Comparison of ENCODE assay signal across 14 mouse cellular contexts in genomic region chr6:122654301-122654700, GRCm38 (mm10). TPM values are rescaled to one million over a fixed set of nuclear protein-coding genes. Genes with fewer than 3 reads are reported as not detected.
DNase-seq lines count a peak whose midpoint lies in the region; ATAC-seq lines count a peak whose summit lies in the region.
"Had no signal": no experiment of that assay in that cellular context is flagged by ENCODE, and none has a peak within 500 bp of the region (broad histone marks: within the 10 kb centered on the region; RNA-seq: fewer than 3 reads in every experiment).

No protein-coding gene starts in this region.

- H3K4me1 ChIP-seq in brown adipose tissue, adult 24 weeks (ENCODE audit: control insufficient read depth, insufficient read depth, insufficient read length, low read length), result no peaks in the 10 kb centered on the region
- H3K4me1 ChIP-seq: hindbrain, embryonic 12.5 days; lung, embryonic 15.5 days had no signal

- no peak overlapping the region for H3K4me3 ChIP-seq in brown adipose tissue, adult 24 weeks (ENCODE audit: insufficient read depth, low read depth, low read length)
- H3K4me3 ChIP-seq: erythroblast, embryonic 14.5 days; hindbrain, embryonic 12.5 days; left cerebral cortex, adult 2 months; lung, embryonic 15.5 days had no signal

- no peak for ATAC-seq in activated CD4-positive, CD25-positive, alpha-beta regulatory T cell, adult 4 months

- peak; percentile 19 for DNase-seq in spleen, adult 12 weeks (ENCODE audit: low spot score)
- no peak for DNase-seq in spleen, postnatal 10 days (ENCODE audit: low spot score in 2 of 2)
- peak; percentile 41 for DNase-seq in lung, postnatal 25 days (ENCODE audit: low spot score)
- no peak for DNase-seq in left cerebral cortex, adult 9 months (ENCODE audit: low spot score in 2 of 2)
- no peak for DNase-seq in thymus, postnatal 36 days
- DNase-seq: cerebellum, postnatal 25 days; retina, postnatal 1 day had no signal

- H3K27ac ChIP-seq in brown adipose tissue, adult 24 weeks (replicated peaks; ENCODE audit: low read depth, low read length), result peak overlapping the region; percentile 60
- H3K27ac ChIP-seq: hindbrain, embryonic 12.5 days; kidney, postnatal 0 days; left cerebral cortex, adult 2 months; lung, embryonic 15.5 days had no signal

RNA-seq across cellular contexts. Expression of gene Dppa3, which starts 28.1 kb away (rescaled TPM):
- polyA plus RNA-seq in brown adipose tissue, adult 24 weeks (2012; ENCODE audit: insufficient read depth, insufficient read length, missing spikeins), result not detected in 2 replicates
- polyA plus RNA-seq in activated CD4-positive, CD25-positive, alpha-beta regulatory T cell, adult 4 months (2017; shearing (Covaris generic)), result not detected
- polyA plus RNA-seq: erythroblast, embryonic 14.5 days; hindbrain, embryonic 12.5 days; kidney, postnatal 0 days; lung, embryonic 15.5 days had no signal

RNA-seq across cellular contexts. Expression of gene Gdf3, which starts 44.4 kb away (rescaled TPM):
- polyA plus RNA-seq in brown adipose tissue, adult 24 weeks (2012; ENCODE audit: insufficient read depth, insufficient read length, missing spikeins), result not detected in 2 replicates
- polyA plus RNA-seq in activated CD4-positive, CD25-positive, alpha-beta regulatory T cell, adult 4 months (2017; shearing (Covaris generic)), result under 1 TPM; 0.20 to 0.37 TPM
- polyA plus RNA-seq: erythroblast, embryonic 14.5 days; kidney, postnatal 0 days; lung, embryonic 15.5 days had no signal

RNA-seq across cellular contexts. Expression of gene Apobec1, which starts 52.1 kb away (rescaled TPM):
- 14.6 and 16.9 TPM in 2 replicates for polyA plus RNA-seq in brown adipose tissue, adult 24 weeks (2012; ENCODE audit: insufficient read depth, insufficient read length, missing spikeins)
- polyA plus RNA-seq in activated CD4-positive, CD25-positive, alpha-beta regulatory T cell, adult 4 months (2017; shearing (Covaris generic)), result 10 to 100 TPM; 24.5 to 28.7 TPM
- polyA plus RNA-seq: erythroblast, embryonic 14.5 days had no signal

RNA-seq across cellular contexts. Expression of gene Nanog, which starts 53.0 kb away (rescaled TPM):
- not detected in 2 replicates for polyA plus RNA-seq in brown adipose tissue, adult 24 weeks (2012; ENCODE audit: insufficient read depth, insufficient read length, missing spikeins)
- polyA plus RNA-seq in activated CD4-positive, CD25-positive, alpha-beta regulatory T cell, adult 4 months (2017; shearing (Covaris generic)), result under 1 TPM in 1 of 2 experiments, not detected in 1; 0.22 TPM
- polyA plus RNA-seq: erythroblast, embryonic 14.5 days; kidney, postnatal 0 days had no signal

Comparison
In these comparisons a context has a peak if more than half of its experiments do, and no peak if none do; other contexts are left out.
1. DNase-seq: peak in spleen, adult 12 weeks (single experiment) and lung, postnatal 25 days (single experiment); none in spleen, postnatal 10 days (0 of 2), left cerebral cortex, adult 9 months (0 of 2) and thymus, postnatal 36 days (0 of 2).